Mouse (Mus musculus) kidney, adult 8-10 months (tissue): ENCODE data around the gene Slc25a3.

Source experiments
- DNase-seq, 2 experiments: peaks; one replicate each; pipeline ENCODE4 v3.0.0; 2022

Slc25a3 gene

GRCm38 (mm10) chr10:91083393-91083927 lies 40.4 kb downstream of the Slc25a3 start:
- no peak for DNase-seq

DNA sequence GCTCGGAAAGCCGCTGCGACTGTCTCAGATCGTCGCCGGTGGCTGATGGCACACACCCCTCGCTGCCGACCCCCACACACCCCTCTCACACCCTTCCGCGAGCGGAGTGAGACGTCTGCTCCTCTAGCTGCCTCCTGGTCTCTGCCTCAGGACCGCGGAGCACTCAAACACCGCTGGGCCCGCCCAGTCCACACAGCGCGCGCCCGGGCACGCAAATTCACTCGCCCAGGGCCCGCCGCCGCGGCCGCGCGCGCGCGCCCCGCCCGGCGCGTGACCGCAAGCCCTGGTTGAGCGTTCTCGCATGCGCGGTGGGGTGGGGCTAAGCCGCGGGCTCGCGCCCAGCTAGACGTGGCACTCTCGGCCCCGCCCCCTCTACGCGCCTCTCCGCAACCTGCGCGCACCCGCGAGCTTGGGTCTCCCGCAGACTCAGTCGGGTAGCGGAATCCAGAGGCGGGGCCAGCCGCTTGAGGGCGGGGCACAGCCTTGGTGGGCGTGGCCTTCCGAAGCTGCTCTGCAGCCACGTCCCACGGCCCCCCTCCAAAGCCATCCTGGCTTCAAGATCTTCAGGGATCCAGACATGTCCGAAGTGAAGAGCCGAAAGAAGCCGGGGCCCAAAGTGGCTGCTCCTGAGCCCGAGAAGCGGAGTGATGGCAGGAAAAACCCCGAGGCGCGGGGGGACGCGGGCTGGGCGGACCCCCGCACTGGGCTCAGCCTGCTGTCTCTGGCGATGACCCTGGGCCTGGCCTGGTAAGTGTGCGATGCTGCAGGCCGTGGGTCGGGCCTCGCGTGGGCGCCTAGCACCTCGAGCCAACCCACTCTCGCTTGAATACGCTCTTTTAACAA lies 41.1 kb downstream of the Slc25a3 start, which contains the start of the genes Apaf1 and Ikbip:
TSS of gene Apaf1 (minus strand) at position 221 of the 843 bp plus-strand sequence.
TSS of gene Ikbip (plus strand) at position 391 of the 843 bp plus-strand sequence.
- peak; percentile 99 to 100 for DNase-seq

DNA sequence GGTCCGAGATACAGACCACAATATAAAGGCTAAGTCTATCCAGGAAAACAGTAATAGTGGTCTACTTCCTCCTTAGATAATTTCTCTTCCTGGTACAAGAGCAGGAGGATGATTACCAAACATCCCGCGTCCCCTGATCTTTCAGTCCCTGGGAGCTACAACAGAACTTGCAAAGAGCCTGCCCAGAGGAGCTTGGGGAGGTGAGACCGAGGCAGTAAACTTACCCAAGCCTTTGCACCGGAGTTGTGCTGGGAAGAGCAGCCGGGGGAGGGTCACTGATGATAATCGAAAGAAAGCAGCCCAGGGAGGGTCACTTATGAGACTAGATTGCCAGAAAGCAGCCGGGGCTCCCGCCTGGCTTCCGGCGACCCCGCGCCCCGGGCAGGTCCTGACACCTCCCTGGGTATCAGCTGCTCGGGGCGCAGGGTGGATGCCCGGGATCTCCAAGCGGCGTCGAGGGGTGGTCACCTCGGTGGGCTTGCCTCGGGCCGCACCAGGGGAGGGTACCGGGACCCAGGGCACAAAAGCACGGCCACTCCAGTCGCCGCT lies 41.8 kb downstream of the Slc25a3 start:
- no peak for DNase-seq

DNA sequence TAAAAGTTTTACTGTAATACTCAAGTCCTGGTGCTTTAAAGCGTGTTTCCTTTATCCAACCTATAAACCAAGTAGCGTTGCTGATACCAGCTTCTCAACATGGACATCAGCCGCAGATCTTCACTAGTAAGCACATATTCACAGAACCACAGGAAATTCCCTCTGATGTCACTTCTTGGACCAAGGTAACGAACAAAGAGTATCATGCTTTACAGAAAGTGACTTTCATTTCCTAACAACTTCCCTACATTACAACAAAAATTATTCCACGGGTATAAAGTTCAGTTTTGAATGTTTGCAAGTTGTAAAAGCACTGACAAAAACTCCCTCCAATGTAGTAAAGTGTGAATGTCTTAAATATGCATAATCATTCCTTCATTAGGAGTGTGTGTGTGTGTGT lies 43.3 kb downstream of the Slc25a3 start:
- DNase-seq = no peak

DNA sequence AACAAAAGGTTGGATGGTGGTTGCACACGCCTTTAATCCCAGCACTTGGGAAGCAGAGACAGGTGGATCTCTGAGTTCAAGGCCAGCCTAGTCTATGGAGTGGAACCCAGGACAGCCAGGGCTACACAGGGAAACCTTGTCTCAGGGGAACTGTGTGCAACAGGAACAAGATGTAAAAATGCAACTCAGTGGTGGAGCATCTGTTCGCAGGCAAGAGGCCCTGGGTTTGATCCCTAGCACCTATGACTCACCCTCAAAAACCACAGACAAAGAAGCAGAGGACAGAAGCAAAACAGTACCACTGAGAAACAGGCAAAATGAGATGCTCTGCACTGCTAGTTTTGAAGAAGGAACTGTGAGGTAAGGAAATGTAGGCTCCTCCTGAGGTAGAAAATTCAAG lies 47.2 kb downstream of the Slc25a3 start:
- no peak for DNase-seq

DNA sequence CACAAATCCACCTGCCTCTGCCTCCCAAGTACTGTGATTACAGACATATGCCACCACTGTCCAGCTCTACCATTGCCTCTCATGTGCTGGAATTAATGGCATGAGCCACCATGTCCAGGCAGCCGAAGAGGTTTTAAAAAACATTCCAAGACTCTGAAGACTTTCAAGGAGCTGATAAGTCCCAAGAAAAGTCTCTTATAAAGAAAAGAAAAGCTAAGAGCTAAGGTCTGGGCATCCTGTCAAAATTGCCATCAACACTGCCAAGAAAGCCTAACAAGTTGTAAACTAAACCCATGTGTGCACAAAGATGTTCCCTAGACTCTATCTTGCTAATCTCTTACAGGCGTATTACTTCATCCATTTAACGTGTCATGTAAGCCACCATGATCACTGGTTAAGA lies 50.5 kb downstream of the Slc25a3 start:
- no peak for DNase-seq

- no peak for DNase-seq
Measured at GRCm38 (mm10) chr10:91071768-91072167, 52.1 kb downstream of the Slc25a3 start.
